Mouse (Mus musculus) bone marrow macrophage, adult 2 months (primary cell): ENCODE data around the gene Slc3a1.

Experiments used
- CTCF ChIP-seq: IDR thresholded peaks from 2 replicates; pipeline ENCODE4 v1.5.1; 2012; ENCODE audit warnings: low read depth, mild to moderate bottlenecking, low read length, moderate library complexity
- POLR2A ChIP-seq: IDR thresholded peaks from 2 replicates; pipeline ENCODE4 v1.6.1; 2012; ENCODE audit warnings: mild to moderate bottlenecking, low read depth, low read length, borderline replicate concordance

- TF ChIP-seq CTCF (no peak), POLR2A (no peak)
These were observed 72.1 kb downstream of the Slc3a1 start for GRCm38 (mm10) chr17:85100232-85100631.
